Mouse (Mus musculus) T-helper 2 cell (primary cell): ENCODE results near the gene Vars2.

Experiments used
- in situ Hi-C: fragments of 300-600 bp; cut with MboI, MseI; formaldehyde crosslinking; loops from one replicate; pipeline ENCODE4 v1.15.1; 2025; ENCODE audit warnings: high pct_unique_total_duplicates

Gene Vars2

DNA sequence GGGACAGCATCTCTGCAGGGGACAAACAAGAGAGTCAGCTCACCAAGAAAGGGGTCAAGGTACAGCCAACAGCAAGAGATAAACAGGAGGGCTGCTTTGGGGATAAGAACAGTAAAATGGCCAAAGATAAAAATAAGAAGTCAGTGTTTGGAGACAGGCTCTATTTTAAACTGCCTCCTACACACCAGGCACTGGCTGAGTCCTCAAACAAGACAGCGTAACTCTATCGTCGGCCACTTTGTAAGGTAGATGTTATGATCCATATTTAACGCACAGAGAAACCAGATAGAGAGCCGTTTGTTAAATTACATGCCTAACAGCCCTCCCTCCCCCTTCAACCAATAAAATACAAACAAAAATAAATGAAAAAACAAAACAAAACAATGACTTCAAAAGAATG, 26.5 kb upstream of the Vars2 start:
- in situ Hi-C loops, result no loop called here

DNA sequence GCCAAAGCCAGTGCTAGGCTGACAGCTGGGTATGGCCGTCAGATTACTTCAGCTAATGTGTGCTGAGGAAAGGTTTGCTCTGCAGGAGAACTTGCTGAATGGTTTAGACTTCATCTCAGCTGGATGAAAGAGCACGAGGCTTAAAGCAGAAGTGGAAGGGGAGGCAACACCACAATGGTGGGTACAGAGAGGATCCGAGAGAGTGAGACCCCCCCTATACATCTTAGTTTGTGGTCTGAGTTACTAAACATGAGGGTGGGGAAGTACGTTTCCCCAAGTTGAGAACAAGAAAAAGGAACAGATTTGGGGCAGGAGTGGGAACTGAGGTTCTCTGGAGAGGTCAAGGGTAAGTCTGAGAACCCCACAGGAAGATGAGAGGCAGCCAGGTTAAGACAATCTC, 25.0 kb upstream of the Vars2 start:
- in situ Hi-C loops, result no loop called here

DNA sequence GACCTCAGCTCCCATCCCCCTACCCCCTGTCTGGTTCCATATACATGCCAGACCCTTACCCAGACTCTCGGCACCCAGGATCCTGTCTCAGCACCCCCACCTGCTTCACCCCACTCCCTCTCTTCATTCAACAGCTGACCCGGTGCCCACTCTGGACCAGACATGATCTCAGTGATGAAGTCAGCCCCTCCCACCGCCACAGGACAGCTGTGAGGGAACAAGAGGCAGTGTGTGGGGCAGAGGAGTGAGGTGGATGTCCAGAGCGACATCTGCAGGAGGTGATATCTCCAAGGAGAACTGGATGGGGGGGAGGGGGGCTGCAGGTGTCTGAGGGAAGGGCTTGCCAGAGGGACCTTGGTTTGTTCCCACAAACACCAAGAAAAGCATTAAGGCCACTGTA, 24.4 kb upstream of the Vars2 start:
- in situ Hi-C loops, result no loop called here

DNA sequence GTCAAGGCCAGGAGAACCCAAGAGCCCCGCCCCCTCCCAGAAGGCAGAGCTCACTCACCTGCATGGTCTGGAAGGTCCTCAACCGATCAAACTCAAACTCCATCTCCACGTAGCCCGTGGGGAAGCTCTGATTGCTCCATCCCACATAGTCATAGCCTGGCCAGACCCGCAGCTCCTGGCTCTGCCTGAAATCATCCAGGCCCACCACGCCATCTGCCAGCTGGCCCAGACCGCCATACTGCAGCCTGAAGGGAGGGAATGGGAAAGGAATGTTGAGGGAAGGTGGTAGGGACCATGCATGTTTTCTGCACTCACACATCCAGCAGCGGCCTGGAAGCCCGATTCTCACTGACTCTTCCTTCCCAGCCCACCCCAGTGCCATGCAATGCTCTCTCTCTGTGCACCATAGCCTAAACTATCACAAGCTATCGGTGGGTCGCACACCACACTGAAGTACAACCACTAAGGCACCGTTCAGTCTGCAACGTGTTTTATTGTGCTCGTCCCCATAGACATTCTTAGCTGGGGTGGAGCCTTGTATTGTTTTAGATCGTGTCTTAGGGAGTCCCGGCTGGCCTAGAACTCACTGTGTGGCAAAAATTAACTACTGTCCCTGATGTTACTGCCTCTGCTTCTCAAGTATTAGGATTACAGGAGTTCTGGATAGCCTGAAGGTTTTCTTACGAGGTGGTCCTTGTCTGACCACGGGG, 22.7 kb upstream of the Vars2 start:
- in situ Hi-C loops, result no loop called here

DNA sequence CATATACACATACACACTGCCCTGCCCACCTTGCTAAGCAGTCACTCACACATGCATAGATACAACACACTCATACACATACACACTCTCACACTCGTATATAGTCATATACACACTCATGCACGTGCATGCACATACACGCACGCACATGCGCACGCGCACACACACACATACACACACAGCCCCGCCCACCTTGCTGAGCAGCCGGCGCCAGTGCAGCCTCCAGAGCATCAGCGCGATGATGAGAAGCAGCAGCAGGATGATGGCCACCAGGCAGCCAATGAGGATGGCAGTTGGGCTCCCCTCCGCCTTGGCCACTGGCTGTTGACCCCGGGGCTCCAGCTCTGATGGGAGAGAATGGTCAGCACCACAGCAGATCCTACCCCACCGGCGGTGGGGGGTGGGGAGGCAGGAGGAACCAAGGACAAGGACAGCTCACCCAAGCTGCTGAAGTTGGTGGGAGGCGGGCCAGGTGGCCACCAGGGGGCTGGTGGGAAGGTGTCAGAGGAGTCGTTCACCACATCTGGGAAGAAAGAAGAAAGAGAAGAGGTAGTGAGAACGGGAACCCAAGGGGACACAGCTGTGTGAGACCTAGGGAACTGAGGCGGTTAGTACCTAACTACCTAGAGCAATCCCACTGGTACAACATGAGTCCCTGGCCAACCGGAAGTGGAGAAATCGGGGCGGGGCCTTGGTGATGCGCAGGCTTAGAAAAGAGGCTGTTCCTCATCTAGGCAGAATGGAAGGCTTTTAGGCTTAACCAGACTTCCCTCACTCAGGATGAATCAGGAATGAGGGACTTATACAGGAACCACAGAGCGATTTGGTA, 21.2 kb upstream of the Vars2 start:
- in situ Hi-C loops, result no loop called here

DNA sequence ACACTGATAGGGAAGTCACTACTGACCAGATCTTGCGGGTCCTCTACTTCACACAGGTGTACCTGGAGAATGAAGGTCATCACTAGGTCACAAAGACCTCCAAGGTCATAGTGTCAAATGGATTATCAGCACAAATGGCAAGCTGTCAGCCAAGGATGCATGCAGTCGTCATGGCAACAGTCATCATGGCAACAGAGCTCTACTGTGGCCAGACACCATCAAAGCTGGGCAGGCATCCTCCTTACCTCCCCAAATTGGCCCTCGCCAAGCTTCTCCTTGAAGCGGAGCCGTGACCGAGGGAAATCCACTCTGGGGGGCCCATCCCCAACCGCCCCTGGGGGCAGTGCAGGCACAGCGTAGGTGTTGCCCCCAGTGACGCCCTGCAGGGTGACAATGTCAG, 17.7 kb upstream of the Vars2 start:
- in situ Hi-C loops, result no loop called here

DNA sequence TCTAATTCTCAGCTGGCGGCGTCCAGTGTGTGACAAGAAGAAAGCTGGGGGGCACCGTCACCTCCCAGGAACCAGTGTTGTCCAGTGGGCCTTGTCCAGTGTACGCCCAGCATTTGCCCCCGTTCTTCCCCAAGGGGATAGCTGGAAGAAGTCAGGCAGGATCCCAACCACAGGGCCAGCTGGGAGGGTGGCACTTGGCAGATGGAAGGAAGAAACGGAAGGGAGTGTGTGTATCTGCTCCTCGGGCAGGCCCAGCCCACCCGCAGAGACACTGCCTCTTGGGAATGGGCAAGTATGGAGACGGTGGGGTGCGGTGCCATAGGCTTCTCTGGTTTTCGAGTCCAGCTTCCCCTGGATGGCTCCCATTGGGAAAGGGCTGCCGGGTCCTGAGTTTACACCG, 14.6 kb upstream of the Vars2 start:
- in situ Hi-C loops, result no loop called here

DNA sequence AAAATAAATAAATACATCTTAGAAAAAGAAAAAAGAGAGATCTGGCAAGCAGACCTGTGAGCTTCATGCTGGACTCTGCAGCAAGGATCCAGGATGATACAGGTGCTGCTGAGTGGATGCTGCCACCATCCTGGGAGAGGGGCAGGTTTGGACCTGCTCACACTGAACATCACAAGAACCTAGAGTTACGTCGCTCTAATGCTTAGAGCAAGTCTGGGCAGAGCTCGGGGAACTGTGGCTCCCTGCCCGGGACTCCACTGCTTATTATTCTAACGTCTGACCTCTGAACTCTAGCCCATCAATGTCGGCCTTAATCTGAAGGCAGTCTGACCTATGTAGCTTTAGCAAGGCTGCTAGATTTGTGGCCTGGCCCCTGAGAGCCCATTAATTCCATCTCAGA, 13.2 kb upstream of the Vars2 start:
- in situ Hi-C loops, result no loop called here

DNA sequence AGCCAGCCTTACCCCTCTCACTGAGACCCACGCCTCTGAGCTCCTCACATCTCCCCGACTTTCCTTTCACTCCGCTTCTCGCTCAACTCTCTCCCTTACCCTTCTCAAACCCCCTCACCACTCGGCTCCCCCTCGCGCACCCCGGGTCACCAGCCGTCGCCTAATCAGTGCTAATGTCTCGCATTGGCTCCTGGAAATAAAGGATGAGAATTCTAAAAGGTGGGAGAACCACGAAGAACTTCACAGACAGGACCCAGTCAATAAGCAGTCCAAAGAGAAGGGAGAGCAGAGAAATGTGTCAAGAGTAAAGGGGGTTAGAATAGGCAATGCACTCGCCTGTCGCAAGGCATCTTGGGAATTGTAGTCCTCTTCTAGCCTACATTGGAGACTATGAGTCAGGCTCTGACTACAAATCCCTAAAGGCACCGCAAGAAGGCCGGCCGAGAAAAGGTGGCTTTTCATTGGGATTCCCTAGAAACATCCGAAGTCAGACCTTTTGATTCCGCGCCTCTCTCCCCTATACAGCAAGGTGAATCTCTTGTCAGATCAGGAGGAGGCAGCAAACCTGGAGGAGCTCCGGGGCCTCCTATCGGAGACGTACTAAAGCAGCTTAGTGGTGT, 6.1 kb upstream of the Vars2 start, which contains the start of gene Gtf2h4:
Gene Gtf2h4 (minus strand): TSS at position 324 of the 620 bp plus-strand sequence.
- in situ Hi-C loops, result loop anchor here (5.0 kb wide), 1 partner anchor 34 kb away; no protein-coding TSS in a partner anchor

DNA sequence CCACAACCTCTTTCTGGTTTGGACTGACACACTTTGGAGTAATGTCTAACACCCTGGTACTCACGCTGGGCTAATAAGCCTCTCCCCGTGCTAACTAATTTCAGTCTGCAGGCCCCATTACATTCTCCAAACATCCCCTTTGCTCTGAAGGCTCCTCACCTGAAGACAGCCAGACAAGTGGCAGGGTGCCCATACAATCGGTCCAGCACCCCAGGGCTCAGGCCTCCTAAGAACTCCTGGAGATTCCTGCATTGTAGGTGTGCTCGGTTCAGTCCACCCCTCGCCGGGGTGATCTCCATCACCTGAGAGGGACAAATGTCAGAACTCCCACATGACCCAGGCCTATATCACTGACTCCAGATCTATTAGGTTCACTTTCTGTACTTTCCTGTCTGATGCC, 5.1 kb upstream of the Vars2 start:
- in situ Hi-C loops, result loop anchor here (5.0 kb wide), 1 partner anchor 35 kb away; no protein-coding TSS in a partner anchor

DNA sequence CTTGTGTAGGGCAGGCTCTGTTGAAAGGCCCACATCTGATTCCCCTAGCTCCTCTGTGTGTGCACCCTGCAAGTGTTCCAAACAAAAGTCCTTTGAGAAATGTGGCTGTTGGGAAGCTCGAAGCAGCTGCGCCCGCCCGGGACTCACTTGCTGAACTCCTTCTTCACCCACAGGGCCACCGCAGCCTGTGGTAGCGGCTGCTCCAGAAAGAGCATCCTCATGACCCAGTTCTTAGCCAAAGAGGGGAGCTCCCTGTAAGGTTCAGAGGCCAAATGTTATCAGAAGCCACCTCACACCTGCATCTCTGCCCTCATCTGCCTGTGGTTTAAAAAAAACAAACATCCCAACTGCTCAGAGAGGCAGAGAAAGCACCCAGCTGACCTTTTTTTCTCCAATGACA, 4.5 kb upstream of the Vars2 start:
- in situ Hi-C loops, result loop anchor here (5.0 kb wide), 1 partner anchor 35 kb away; no protein-coding TSS in a partner anchor

DNA sequence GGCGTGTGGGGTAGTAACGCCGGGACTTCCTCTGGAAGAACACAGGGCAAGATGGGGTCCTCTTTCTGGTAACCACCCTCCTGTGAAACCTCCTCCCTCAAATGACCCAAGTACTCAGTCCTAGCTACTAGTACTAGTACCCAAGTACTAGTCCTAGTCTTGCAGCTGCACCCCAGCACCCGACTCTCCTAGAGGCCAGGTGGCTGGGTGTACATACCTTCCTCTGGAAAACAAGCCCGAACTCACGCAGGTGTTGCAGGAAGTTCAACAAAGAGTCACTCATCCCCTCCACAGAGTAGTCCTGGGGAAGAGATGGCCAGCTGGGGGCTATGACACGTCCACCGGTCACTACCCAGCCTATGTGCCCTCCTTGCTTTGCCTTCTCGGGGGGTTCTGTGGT, 2.3 kb upstream of the Vars2 start:
- in situ Hi-C loops, result loop anchor here (5.0 kb wide), 1 partner anchor 38 kb away; no protein-coding TSS in a partner anchor

DNA sequence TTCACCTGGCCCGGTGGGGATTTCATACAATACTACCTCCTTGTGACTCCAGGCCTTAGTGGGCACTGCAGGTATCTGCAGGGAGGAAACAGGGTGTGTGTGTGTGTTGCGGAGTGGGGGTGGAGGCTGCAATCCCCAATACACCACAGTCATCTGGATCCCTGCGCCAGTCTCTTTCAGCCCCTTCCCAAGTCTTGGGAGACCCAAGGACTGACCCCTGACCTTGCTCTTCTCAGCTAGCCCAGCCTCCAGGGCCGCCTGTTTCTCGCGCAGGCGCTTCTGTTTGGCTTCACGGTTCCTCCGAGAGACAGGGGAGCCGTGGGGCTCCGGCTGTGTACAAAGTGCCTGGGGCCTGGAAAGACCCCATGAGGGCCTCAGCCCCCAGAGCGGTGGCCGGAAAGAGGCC, 538 bp downstream of the Vars2 start:
- in situ Hi-C loops, result no loop called here

DNA sequence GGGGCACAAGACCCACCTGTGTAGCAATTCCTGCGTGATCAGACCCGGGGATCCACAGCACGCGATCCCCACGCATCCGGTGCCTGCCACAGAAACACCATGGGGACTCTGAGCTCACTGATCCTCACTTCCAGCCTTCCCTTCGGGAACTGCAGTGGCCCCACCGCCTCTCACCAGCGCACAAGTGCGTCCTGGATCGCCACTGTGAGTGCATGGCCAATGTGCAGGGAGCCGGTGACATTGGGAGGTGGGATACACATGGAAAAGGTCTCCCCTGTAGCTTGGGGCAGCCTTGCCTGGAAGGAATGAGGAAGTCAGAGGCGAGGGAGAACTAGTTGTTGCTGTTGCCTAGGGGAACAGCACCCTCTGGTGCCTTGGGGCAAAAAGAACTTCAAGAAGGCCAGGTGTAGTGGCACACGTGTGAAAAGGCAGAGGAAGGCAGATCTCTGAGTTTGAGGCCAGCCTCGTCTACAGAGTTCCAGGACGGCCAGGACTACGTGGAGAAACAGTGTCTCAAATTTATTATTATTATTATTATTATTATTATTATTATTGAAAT, 1.4 kb downstream of the Vars2 start:
- in situ Hi-C loops, result no loop called here

DNA sequence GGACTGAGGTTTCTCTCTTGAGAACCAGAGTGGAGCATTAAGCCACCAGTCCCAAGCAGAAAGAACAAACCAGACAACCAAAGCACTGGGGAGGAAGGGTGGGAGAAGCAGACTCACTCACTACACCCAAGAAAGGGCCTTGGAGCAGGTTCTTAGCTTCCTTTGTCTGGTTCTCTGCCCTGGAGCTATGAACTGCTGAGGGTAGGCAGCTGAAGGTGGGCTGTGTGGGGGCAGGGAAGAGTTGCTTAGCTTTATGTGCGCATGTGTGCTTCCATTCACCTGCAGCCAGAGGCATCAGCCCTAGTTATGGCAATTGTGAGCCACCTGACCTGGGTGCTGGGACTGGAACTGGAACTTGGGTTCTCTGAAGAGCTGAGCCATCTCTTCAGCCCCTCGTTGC, 14.3 kb downstream of the Vars2 start:
- in situ Hi-C loops, result no loop called here

DNA sequence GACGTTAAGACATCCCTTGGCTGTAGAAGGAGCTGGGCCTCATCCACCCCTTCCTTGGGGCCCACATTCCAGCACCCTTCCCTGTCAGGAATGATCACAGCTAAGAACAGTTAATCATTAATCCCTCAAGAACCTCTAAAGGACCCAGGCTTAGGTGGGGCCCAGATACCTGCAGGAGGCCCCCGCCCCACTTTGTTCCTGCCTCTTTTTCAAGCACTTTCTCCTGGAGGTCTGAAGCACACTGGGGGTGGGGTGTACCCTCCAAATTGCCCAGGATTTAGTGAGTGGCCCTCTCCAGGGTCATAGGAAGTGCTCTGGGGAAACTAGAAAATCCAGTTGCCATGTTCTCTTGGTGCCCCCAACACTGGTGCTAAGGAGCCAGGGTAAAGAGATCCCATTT, 18.0 kb downstream of the Vars2 start:
- in situ Hi-C loops, result no loop called here

DNA sequence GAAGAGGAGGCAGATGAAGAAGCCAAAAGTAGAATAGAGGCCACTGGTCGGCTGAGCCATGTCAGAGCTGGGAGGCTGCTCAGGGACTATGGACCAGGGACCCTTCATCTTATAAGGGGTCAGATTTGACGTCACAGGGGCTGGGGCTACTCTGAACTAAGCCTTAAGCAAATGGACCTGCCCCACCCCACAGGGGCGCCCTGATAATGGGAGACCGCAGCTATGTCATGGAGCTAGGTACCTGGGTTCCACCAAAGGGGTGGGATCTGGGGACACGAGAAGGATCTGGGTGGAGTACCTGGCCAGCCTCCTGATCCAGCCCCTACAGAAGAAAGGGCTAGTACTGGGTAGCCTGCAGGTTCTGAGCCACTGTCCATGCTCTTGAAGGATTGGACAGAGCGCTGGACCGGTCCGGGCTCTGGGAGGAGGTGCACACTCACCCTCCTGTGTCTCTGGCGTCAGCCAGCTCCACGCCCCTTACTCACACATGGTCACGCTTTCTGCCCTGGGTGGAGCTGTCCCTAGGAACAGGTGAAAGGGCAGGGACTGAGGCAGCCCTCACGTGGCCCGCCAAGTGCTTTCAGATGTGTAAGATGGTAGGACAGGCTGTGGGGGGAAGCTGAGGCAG, 23.7 kb downstream of the Vars2 start, which contains the start of gene Mucl3:
Gene Mucl3 (minus strand): TSS at position 87 of the 628 bp plus-strand sequence.
- in situ Hi-C loops, result no loop called here

DNA sequence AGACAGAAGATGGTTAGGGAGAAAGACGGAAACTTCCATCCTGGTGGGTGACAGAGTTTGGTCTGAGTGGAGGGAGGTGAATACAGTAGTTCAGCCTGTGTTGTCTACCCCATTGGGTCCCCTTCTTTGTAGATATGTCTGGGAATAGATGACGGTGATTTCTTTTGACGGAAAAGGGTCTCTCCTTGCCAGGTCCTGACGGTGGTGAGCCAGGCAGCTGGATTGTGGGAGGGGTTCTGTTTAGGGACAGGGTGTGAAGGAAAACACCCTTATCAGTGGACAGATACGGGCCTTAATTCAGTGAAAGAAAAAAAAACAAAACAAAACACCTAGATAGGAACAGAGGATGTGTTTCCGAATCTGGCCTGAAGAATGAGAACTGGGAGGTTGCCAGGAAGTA, 28.0 kb downstream of the Vars2 start:
- in situ Hi-C loops, result loop anchor here (5.0 kb wide), 1 partner anchor 98 kb away; no protein-coding TSS in a partner anchor

DNA sequence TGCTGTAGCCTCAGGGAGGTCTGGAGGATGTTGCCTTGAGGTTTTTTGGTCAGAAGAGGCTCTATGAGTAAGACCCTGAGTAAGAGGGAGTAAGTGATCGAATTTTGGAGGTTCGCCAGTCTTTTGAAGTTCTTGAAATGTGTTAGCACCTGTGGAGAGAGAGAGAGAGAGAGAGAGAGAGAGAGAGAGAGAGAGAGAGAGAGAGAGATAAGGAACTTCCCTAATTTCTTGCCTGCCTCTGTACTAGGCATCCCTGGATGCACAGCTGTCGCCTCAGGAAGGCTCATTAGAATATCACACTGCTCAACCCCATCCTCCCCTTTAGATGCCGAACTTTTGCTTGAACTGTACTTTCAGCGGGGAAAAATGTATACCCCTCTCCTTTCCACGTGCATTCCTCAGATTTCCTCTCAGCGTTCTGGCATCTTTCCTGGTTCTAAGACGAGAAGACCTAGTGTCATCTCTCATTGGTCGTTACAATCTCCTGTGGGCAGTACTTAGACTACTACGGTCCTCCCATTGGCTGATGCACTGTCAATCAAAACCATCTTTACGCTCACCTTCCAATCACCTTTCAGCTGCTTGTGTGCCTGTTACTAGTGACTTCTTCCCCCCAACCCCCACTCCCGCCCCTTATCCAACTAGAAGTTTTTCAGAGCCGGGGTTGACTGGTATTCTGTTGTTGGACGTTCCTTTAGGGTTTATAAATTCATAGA, 28.8 kb downstream of the Vars2 start:
- in situ Hi-C loops, result loop anchor here (5.0 kb wide), 1 partner anchor 99 kb away; no protein-coding TSS in a partner anchor

DNA sequence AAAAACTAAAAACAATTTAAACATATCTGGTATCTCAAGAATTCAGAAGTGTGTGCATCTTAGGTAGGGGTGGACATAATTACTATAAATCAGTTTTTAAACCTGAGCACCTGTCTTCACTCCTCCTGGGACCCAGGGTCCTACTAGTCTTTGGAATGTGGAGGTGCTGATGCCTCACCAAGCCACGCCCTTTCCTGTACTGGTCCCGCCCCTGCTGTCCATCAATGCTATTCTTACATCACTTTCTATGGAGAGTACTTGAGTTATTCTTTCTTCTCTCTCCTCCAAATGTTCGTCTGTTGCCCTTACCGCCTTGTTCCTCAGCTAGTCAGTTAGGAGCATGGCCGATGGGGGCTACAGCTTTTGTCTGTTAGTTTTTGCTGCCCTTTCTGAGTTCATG, 31.0 kb downstream of the Vars2 start:
- in situ Hi-C loops, result loop anchor here (5.0 kb wide), 1 partner anchor 101 kb away; no protein-coding TSS in a partner anchor

DNA sequence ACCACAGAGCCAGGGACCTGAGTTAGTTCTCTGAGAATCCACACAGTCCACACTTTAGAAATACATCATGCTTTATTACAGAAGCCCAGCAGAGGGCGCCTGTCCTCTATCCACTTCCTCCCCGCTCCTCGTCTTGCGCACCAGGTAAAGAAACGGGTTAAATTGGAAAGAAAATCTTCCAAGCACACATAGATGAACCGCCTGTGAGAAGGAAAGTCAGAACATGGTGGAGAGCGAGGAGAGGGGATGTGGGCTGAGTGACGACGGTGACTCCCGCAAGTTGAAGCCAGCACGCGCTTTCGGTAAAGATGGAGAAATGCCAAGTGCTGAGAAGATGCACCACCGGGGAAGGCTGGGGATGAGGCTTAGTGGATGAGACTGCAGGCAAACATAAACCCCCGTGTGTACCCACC, 31.7 kb downstream of the Vars2 start:
- in situ Hi-C loops, result loop anchor here (5.0 kb wide), 1 partner anchor 102 kb away; no protein-coding TSS in a partner anchor
